Mouse (Mus musculus) thymus, postnatal 14 days (tissue): ENCODE results near the gene Col4a3bp.
"Not testable (repeated sequence)": the region's sequence is repeated elsewhere in the genome, so short reads cannot be mapped to it uniquely, and the experiment has no call there.

Experiments
- DNase-seq: peaks from one replicate; pipeline ENCODE4 v3.0.0; 2021

Gene Col4a3bp

GRCm38 (mm10) chr13:96656673-96657072 is 114.3 kb downstream of the Col4a3bp start:
- no peak for DNase-seq

GRCm38 (mm10) chr13:96658936-96659335 is 116.5 kb downstream of the Col4a3bp start:
- DNase-seq, result no peak

DNA sequence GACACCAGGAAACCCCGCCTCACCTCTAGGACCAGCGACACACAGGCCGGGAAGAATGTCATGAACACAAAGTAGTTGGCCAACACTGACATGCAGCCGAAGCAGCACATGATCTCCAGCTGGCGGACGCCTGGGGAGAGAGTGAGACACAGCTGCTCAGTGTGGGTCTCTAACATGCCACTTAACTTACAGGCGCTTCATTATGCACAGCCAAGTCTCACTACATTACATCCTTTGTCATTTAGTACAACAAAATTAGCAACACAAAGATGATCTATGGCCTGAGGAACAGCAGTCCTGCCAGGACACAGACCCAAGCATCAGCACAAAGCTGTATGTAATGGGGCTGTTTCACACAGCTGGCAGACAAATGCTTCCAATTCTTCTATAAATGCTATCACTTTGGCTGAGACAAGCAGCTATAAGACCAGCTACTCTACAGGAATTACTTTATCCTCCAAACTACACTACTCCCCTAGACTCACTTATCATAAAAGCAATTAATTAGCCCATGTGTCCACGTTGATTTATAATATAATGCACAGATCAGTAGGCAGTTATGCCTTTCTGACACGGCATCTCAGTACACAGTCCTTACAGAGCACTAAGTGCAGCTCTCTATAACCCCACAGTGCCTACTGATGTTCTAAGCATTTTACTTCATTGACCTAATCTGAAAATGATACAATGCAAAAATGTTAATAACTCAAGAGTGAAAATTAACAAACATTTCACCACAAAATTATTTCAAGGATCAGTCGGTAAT is 117.9 kb downstream of the Col4a3bp start:
- DNase-seq, result no peak

GRCm38 (mm10) chr13:96663120-96663519 is 120.7 kb downstream of the Col4a3bp start:
- DNase-seq, result not testable (repeated sequence)

DNA sequence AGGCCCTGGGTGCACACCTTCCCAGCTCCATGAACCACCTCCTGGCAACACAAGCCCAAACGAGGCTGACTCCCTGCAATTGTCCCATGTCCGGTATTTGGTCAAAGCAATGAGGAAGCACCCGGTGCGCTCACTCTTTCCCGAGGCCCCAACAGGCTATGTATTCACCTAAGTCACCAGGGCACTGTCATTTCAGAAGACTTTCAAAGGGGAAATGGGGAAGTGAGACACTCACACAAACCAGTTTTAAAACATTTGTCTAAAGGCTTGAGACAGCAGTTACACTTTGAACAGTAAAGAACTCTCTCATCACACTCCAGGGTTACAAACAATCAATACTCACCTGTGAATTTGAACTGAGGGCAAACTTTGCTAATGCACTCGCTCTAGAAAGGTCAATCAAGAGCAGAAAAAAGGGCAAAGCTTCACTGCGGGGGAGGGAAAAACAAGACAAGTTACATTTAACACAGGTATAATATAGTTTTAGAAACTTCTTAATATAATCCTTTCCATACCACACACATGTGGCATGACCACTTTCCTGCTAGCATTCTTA is 122.1 kb downstream of the Col4a3bp start:
- DNase-seq, result no peak

- no peak for DNase-seq
Measured at GRCm38 (mm10) chr13:96670019-96670405, 127.6 kb downstream of the Col4a3bp start.

GRCm38 (mm10) chr13:96670406-96671077 is 128.1 kb downstream of the Col4a3bp start, which contains the start of gene Hmgcr:
TSS of gene Hmgcr (minus strand) at chr13:96670936.
- DNase-seq, result peak; percentile 97

DNA sequence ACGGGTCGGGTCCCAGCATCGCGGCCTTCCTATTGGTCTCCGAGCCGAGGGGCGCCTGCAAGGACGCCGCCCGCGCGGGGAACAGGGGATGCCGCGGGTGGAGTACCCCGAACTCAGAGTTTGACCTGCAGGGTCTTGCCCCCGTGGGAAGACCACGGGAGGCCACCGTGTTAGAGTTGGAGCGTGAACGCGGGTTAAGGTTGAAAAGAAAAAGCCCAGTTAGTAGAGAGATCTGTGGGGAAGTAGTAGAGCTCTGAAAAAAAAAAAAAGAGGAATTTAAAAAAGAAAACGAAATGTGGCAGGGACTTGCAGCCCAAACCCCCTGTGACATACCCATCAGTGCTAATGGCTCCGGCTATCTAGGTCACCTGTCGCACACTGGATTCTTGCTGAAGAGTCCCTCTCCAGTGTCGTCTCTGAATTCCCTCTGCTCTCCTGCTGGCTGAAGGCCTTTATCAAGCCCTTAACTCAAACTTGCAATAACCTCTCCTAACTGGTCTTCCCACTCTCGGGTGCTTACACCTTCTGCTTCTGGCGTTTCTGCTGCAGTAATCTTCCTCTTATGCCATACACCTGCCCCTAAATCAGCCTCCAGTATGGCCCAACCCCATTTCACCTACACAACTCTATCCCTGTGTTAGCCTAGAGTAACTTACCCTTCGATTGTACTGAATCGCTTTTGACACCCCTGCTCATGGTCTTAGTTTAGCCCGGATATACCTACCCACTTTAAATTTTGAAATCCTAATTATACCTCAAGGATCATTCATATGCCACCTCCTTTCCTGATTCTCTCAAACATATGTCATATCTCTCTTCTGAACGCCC is 128.9 kb downstream of the Col4a3bp start:
- no peak for DNase-seq

GRCm38 (mm10) chr13:96671906-96672234 is 129.5 kb downstream of the Col4a3bp start:
- no peak for DNase-seq

DNA sequence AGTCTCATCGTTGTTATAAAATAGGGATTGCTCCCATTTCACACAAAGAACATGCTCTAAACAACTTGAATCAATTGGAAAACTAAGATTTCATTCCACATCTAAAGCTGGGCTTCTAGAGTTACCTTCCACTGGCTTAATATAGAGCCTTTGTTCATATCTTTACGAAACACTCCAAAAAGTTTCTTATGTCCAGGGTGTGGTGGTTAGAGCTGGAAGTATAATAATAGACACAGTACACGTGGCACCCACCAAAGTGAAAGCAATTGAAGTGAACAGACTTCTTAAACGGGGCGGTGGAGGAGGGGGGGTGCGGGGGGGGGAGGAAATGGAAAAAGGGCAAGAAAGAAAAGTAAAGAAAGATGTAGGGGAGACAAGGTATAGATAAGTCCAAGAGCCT is 129.9 kb downstream of the Col4a3bp start:
- no peak for DNase-seq

DNA sequence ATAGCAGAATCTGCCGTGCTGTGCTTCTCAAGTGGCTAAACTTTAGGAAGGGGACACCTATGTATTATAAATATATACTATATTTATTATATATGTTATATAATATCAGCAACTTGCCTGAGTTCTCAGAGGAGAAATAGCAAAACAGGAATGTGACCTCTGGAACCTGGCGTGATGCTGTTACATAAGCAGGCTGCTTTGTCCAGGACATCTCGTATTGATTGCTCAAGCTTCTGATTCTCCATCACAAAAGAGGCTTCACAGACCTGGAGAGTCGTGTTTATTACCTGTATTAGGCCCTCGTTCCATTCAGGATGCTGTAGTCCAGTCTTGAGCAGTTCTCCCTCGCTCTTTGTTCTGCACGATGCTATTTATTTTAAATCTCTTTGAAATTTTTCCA is 131.4 kb downstream of the Col4a3bp start:
- DNase-seq, result no peak

GRCm38 (mm10) chr13:96675756-96676155 is 133.3 kb downstream of the Col4a3bp start:
- no peak for DNase-seq

DNA sequence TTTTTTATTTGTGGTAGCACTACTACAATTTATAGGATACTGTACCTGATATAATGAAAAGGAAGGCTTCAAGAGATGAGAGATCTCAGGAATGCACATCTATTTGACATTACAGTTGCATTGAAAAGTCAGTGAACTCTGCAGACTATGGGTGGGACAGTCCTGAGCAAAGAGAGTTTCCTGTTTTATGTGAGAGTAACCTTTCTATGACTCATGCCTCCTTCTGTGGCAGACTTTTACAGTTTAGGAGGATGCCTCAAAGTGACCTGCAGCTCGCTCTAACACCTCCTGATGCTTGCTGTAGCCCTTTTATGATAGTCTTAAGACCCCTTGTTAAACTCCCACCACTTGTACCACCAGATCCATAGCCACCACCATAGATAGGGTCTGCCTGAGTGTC is 134.7 kb downstream of the Col4a3bp start:
- DNase-seq, result no peak

GRCm38 (mm10) chr13:96678616-96679015 is 136.2 kb downstream of the Col4a3bp start:
- no peak for DNase-seq

DNA sequence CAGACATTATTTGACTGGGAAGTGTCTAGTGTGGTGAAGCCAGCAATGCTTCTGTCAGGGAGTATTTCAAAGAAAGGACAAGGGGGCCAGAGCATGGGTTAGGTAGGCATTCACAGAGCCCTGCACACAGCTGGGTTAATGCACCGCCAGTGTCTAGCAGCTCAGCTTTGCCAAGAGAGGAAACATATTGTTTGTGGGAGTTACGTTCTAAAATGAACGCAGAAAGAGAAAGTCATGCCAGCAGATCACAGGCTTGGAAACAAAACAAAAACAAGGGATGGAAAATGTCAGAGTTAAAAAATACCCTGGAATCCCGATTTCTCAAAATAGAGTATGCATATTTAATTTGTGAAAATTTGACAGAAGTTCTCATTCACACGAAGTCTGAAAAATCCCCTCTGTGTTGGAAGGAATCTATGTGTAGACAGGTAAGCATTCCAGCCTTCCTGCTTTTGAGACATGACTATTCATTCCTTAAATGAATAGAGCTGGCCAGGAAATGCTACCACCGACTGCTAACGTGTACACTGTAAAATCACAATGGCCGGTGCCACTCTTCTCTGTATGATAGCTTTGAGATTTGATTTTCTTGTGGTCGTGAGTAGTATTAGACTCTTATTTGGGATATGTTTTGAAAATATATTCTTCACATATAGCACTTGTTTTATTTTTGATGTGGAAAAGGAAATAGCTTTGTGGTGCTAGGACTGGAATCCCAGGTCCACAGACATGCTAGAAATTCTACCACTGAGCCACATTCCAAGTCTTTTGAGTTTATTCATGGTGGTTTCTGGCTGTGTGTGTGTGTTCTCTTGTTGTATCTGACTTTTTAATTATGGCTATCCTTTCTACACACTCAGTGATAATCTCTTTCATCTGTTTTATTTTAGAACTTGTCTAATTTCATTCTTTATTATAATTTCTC is 138.0 kb downstream of the Col4a3bp start:
- no peak for DNase-seq

GRCm38 (mm10) chr13:96681088-96681620 is 138.7 kb downstream of the Col4a3bp start:
- DNase-seq, result no peak

DNA sequence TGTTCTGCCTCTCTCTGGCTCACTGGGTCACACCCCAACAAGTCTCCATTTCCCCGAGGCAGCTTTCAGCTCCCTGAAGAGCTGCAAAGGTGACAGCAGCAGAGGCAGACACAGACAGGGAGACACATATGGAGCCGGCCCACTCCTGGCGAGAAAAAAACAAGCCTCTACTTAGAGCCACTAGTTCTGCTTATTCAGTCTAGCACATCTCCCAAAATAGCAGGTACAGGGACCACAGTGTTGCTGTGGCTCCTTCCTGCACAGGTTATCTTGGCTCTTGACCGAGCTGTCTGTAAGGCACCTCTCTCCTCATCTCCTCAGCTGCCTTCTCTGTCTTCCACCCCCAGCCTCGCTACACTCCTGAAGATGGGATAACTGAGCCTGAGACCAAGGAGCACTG is 142.4 kb downstream of the Col4a3bp start:
- DNase-seq, result no peak

GRCm38 (mm10) chr13:96687261-96687660 is 144.8 kb downstream of the Col4a3bp start:
- no peak for DNase-seq
